Mouse (Mus musculus) lung, postnatal 36 days (tissue): Measurements from ENCODE around the gene Thap3.

ENCODE experiments used
- DNase-seq: peaks from one replicate; pipeline ENCODE4 v3.0.0; 2022; ENCODE audit warnings: mixed read lengths

The Thap3 gene

GRCm38 (mm10) chr4:152008622-152009075 lies 19.9 kb upstream of the Thap3 start, which contains the start of gene Klhl21:
Klhl21 (plus strand) TSS chr4:152008803.
- peak; percentile 98 for DNase-seq

- DNase-seq = no peak
Measured at GRCm38 (mm10) chr4:152008148-152008500, 19.3 kb upstream of the Thap3 start.

GRCm38 (mm10) chr4:152007481-152008147 lies 18.8 kb upstream of the Thap3 start:
- DNase-seq = peak; percentile 69

- DNase-seq = no peak
Measured at GRCm38 (mm10) chr4:152006812-152007211, 18.0 kb upstream of the Thap3 start.

GRCm38 (mm10) chr4:152006137-152006536 lies 17.3 kb upstream of the Thap3 start:
- DNase-seq = peak; percentile 50

- no peak for DNase-seq
Measured at GRCm38 (mm10) chr4:152002063-152002462, 13.3 kb upstream of the Thap3 start.

GRCm38 (mm10) chr4:152001335-152001734 lies 12.5 kb upstream of the Thap3 start:
- DNase-seq = no peak

- DNase-seq = peak; percentile 86
Measured at GRCm38 (mm10) chr4:152000906-152001305, 12.1 kb upstream of the Thap3 start.

- no peak for DNase-seq
Measured at GRCm38 (mm10) chr4:151999481-151999880, 10.7 kb upstream of the Thap3 start.

GRCm38 (mm10) chr4:151997701-151998100 lies 8.9 kb upstream of the Thap3 start:
- DNase-seq = no peak

GRCm38 (mm10) chr4:151996951-151997222 lies 8.1 kb upstream of the Thap3 start:
- DNase-seq = no peak

- DNase-seq = peak; percentile 99
Measured at GRCm38 (mm10) chr4:151996173-151996950, 7.6 kb upstream of the Thap3 start, which contains the start of gene Phf13. Phf13 (minus strand) TSS chr4:151996258.

- DNase-seq = no peak
Measured at GRCm38 (mm10) chr4:151995371-151996172, 6.8 kb upstream of the Thap3 start.

GRCm38 (mm10) chr4:151994228-151995171 lies 5.7 kb upstream of the Thap3 start:
- peak; percentile 34 for DNase-seq

- no peak for DNase-seq
Measured at GRCm38 (mm10) chr4:151993035-151993434, 4.2 kb upstream of the Thap3 start.

- DNase-seq = no peak
Measured at GRCm38 (mm10) chr4:151992091-151992490, 3.3 kb upstream of the Thap3 start.

GRCm38 (mm10) chr4:151989110-151989488 lies 302 bp upstream of the Thap3 start:
- no peak for DNase-seq

- no peak for DNase-seq
Measured at GRCm38 (mm10) chr4:151988014-151988341, 819 bp downstream of the Thap3 start.

- DNase-seq = no peak
Measured at GRCm38 (mm10) chr4:151986650-151987049, 2.1 kb downstream of the Thap3 start.

- peak; percentile 50 for DNase-seq
Measured at GRCm38 (mm10) chr4:151985886-151986285, 2.9 kb downstream of the Thap3 start.

GRCm38 (mm10) chr4:151983560-151983959 lies 5.2 kb downstream of the Thap3 start:
- no peak for DNase-seq

- DNase-seq = no peak
Measured at GRCm38 (mm10) chr4:151983043-151983442, 5.8 kb downstream of the Thap3 start.

GRCm38 (mm10) chr4:151981363-151981762 lies 7.4 kb downstream of the Thap3 start:
- peak; percentile 88 for DNase-seq
